Mouse (Mus musculus) heart, postnatal 0 days (tissue): ENCODE results near the gene Ntm.
A peak's percentile ranks its signal among the peaks of the same experiment; 100 is the strongest.

Experiments used
- CTCF ChIP-seq: IDR thresholded peaks from 2 replicates; pipeline ENCODE4 v1.5.1; 2016; ENCODE audit warnings: antibody characterized with exemption, control low read depth, low read depth
- EP300 ChIP-seq: IDR thresholded peaks from 2 replicates; pipeline ENCODE4 v1.6.1; 2016; ENCODE audit warnings: antibody characterized with exemption, low read depth

GRCm38 (mm10) chr9:30003612-30004011 is 40.7 kb upstream of the Ntm start:
- peak; percentile 77 for TF ChIP-seq CTCF
- no peak for TF ChIP-seq EP300
